8 mouse cellular contexts compared by ENCODE assay signal in genomic region chr17:42782156-42782757, GRCm38 (mm10). TPM values are rescaled to one million over a fixed set of nuclear protein-coding genes. Genes with fewer than 3 reads are reported as not detected.
DNase-seq lines count a peak whose midpoint lies in the region; ATAC-seq and TF ChIP-seq lines count a peak whose summit lies in the region.

No protein-coding gene starts in this region.

- no peak overlapping the region for H3K27ac ChIP-seq in cortical plate, adult 2 months (ENCODE audit: insufficient read depth, low read length)
- no peak overlapping the region for H3K27ac ChIP-seq in midbrain, embryonic 12.5 days (replicated peaks)

- no peaks in the 10 kb centered on the region for H3K27me3 ChIP-seq in midbrain, embryonic 12.5 days

- no peaks in the 10 kb centered on the region for H3K9me3 ChIP-seq in midbrain, embryonic 12.5 days

- no peaks in the 10 kb centered on the region for H3K36me3 ChIP-seq in midbrain, embryonic 12.5 days

- H3K4me2 ChIP-seq in midbrain, embryonic 12.5 days (replicated peaks): no peak overlapping the region

- peak; percentile 73 for ATAC-seq in activated CD4-positive, CD25-positive, alpha-beta regulatory T cell, adult 4 months
- peak; percentile 83 for ATAC-seq in midbrain, embryonic 12.5 days (ENCODE audit: low FRiP score, low read depth)

- peak; percentile 24 for DNase-seq in 3134 (ENCODE audit: extremely low read depth, insufficient read length, low spot score)
- peak; percentile 57 for DNase-seq in gastrocnemius, postnatal 10 days
- peak; percentile 70 for DNase-seq in kidney, adult 18-20 months
- DNase-seq in left cerebral cortex, postnatal 36 days (ENCODE audit: low spot score in 2 of 2): peak; percentile 60 to 76
- peak; percentile 20 for DNase-seq in spleen, adult 12 weeks (ENCODE audit: low spot score)

- WGBS in midbrain, embryonic 12.5 days: 50% methylated on average over 7 of the region's 7 CpGs

- no peak overlapping the region for H3K9ac ChIP-seq in midbrain, embryonic 12.5 days (replicated peaks)

- TF ChIP-seq CTCF in cortical plate, adult 2 months (IDR thresholded peaks at IDR 0.05; ENCODE audit: extremely low read depth, insufficient read depth, low read length): peak; percentile 79

- H3K4me3 ChIP-seq in cortical plate, adult 2 months (ENCODE audit: insufficient read depth, low read length): no peak overlapping the region
- H3K4me3 ChIP-seq in midbrain, embryonic 12.5 days: no peak overlapping the region

- intact Hi-C loops in left cerebral cortex, postnatal 36 days (cut with DNase I): no loop called here

- H3K4me1 ChIP-seq in cortical plate, adult 2 months (ENCODE audit: control insufficient read depth, insufficient read depth, low read length): no peaks in the 10 kb centered on the region
- H3K4me1 ChIP-seq in midbrain, embryonic 12.5 days: no peaks in the 10 kb centered on the region

- TF ChIP-seq POLR2A in cortical plate, adult 2 months (IDR thresholded peaks at IDR 0.05; ENCODE audit: extremely low read depth, insufficient read depth, low read length): no peak

RNA-seq across cellular contexts. Expression of gene Adgrf2, which starts 40.3 kb away (rescaled TPM):
- polyA plus RNA-seq in activated CD4-positive, CD25-positive, alpha-beta regulatory T cell, adult 4 months (2017; shearing (Covaris generic)): not detected
- 1.4 TPM in 2 replicates for polyA plus RNA-seq in cortical plate, adult 2 months (2012; rRNA removed)
- under 1 TPM; 0.12 to 0.41 TPM for total RNA-seq in gastrocnemius, postnatal 10 days (2021)
- 1 to 10 TPM in 1 of 2 experiments, under 1 TPM in 1; 0.59 to 1.1 TPM for total RNA-seq in left cerebral cortex, postnatal 36 days (2021)
- 0.09 TPM in 1 of 2 replicates, not detected in the other for polyA plus RNA-seq in midbrain, embryonic 12.5 days (2016; fragmentation: Nextera tagmentation; extraction: Ambion mirVana)

Comparison
In these comparisons a context has a peak if more than half of its experiments do, and no peak if none do; other contexts are left out.
1. DNase-seq: peak in every context shown above with its lines; median percentile 70 in kidney, adult 18-20 months; 68 in left cerebral cortex, postnatal 36 days; 57 in gastrocnemius, postnatal 10 days; 24 in 3134; 20 in spleen, adult 12 weeks.